Mouse (Mus musculus): ENCODE data around the gene Dpy30.
A peak's percentile ranks its signal among the peaks of the same experiment; 100 is the strongest.
"Not testable (repeated sequence)": the region's sequence is repeated elsewhere in the genome, so short reads cannot be mapped to it uniquely, and the experiment has no call there.

Dpy30 gene

GRCm38 (mm10) chr17:74323844-74324243 is at the start of gene Dpy30:
Dpy30 (minus strand) TSS chr17:74323944.
- no peak for DNase-seq

DNA sequence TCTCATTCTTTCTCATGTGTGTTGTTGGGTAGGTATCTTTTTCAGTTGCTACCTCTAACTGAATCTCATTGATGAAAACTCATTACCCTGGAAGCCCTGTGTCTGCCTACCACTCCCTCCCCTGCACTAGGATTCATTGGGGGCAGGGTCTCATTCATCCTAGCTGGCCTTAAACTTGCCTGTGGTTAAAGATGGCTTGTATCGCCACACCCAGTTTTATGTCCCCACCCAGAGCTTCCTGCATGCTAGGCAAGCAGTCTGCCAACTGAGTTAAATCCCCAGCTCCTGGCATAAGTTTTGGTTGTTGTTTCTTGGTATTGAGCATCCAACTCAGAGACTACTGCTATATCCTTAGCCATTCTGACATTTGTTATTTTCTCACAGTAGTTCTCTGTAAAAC is 39.8 kb upstream of the Dpy30 start:
- no peak for DNase-seq

GRCm38 (mm10) chr17:74341151-74341550 is 17.4 kb upstream of the Dpy30 start:
- DNase-seq = no peak

- DNase-seq = peak; percentile 55
Measured at GRCm38 (mm10) chr17:74338937-74339804, 15.4 kb upstream of the Dpy30 start, which contains the start of gene Spast. Spast (plus strand) TSS chr17:74338987.

GRCm38 (mm10) chr17:74338225-74338931 is 14.6 kb upstream of the Dpy30 start:
- DNase-seq = peak; percentile 97

DNA sequence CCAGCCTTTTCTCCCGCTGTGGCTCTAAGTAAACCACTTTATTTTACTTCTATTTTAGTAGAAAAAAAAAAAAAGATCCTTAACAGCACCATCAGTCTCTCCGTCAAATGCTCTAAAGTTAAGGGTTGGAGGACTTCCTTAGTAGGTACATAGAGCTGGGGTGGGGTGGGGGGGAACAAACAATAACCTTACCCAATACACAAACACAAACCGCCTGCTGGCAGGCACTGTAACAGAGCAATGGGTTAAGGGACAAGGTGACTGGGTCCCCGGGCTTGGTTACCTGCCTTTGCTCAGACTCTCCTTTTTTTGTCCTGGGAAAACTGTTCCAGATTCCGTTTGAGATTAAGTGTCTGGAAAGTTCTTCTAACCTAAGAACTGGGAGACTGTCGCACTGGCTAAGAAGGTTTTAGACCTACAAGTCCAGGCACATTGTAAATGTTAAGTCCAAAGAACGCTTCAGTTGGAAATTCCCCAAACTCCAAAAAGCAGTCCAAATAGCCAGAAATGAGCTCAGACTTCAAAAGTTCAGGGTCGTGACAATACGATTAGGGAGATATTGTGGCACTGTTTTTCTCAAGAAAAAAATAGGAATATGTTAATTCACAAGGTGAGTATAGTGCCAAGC is 7.4 kb upstream of the Dpy30 start:
- DNase-seq = no peak

- DNase-seq = peak; percentile 56
Measured at GRCm38 (mm10) chr17:74328146-74328545, 4.4 kb upstream of the Dpy30 start.

DNA sequence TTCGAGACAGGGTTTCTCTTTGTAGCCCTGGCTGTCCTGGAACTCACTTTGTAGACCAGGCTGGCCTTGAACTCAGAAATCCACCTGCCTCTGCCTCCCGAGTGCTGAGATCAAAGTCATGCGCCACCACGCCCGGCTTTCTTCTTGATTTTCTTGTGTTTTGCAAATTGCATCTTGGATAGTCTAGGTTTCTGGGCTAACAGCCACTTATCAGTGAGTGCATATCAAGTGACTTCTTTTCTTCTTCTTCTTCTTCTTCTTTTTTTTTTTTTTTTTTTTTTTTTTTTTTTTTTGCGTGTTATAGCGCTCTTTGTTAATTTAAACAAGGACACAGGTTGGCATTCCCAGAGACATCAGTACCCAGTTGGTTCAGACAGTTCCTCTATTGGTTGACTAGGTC is 3.5 kb upstream of the Dpy30 start:
- DNase-seq = not testable (repeated sequence)

DNA sequence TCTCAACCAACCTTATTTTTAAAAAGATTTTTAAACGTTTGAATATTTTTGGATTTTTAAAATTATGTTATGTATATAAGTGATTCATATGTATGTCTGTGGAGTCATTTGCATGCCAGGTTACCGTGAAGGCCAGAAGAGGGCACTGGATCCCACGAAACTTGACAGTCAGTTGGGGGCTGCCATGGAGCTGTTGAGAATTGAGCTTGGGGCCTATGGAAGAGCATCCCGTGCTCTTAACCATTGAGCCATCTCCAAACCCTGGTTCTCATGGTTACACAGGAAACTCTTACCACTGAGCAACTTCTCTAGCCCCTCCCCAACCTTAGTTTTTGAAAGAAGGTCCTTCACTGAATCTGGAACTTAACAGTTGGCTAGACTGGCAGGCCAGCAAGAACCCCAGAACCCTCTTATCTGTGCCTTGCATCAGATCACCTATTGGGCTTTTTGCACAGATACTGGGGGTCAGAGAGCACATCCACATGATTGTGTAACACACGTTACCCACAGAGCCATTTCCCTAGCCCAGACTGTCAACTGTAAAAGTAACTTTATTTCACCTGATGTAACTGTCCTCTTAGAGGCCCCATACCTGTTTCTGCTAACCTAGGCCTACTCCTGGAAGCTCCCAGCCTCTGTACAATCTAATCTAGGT is 1.2 kb downstream of the Dpy30 start:
- DNase-seq = no peak

- DNase-seq = no peak
Measured at GRCm38 (mm10) chr17:74318721-74319120, 5.0 kb downstream of the Dpy30 start.

- peak; percentile 82 for DNase-seq
Measured at GRCm38 (mm10) chr17:74316309-74316863, 7.4 kb downstream of the Dpy30 start.

GRCm38 (mm10) chr17:74315445-74316308 is 8.1 kb downstream of the Dpy30 start:
- no peak for DNase-seq

DNA sequence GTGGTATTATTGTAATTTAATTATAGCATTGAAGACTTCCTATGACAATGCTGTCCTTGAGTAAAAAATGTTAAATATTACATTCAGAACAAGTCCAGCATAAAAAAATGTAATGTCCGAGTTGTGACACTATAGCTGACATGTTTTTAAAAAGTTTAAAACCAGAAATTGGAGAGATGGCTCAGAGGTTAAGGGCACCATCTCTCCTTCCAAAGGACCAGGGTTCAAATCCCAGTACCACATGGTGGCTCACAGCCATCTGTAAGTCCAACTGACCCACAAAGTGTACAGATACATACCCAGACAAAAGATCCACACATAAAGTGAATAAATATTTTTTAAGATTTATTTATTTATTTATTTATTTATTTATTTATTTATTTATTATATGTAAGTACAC is 17.7 kb downstream of the Dpy30 start:
- no peak for DNase-seq

GRCm38 (mm10) chr17:74305616-74306015 is 18.1 kb downstream of the Dpy30 start:
- no peak for DNase-seq

GRCm38 (mm10) chr17:74304060-74304459 is 19.7 kb downstream of the Dpy30 start:
- DNase-seq = no peak

- no peak for DNase-seq
Measured at GRCm38 (mm10) chr17:74300089-74300488, 23.7 kb downstream of the Dpy30 start.

DNA sequence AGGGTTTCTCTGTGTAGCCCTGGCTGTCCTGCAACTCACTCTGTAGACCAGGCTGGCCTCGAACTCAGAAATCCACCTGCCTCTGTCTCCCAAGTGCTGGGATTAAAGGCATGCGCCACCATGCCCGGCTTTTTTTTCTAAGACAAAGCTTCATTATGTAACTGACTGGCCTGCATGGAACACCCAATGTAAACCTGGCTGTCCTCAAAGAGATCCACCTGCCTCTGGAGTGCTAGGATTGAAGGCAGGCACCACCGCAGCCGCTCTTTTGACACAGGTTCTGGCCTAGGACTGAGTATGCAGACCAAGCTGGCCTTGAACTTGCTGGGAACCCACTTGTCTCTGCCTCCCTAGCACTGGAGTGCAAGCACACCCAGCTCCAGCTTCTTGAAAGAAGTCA is 26.8 kb downstream of the Dpy30 start:
- DNase-seq = not testable (repeated sequence)

GRCm38 (mm10) chr17:74296076-74296823 is 27.5 kb downstream of the Dpy30 start:
- DNase-seq = no peak

DNA sequence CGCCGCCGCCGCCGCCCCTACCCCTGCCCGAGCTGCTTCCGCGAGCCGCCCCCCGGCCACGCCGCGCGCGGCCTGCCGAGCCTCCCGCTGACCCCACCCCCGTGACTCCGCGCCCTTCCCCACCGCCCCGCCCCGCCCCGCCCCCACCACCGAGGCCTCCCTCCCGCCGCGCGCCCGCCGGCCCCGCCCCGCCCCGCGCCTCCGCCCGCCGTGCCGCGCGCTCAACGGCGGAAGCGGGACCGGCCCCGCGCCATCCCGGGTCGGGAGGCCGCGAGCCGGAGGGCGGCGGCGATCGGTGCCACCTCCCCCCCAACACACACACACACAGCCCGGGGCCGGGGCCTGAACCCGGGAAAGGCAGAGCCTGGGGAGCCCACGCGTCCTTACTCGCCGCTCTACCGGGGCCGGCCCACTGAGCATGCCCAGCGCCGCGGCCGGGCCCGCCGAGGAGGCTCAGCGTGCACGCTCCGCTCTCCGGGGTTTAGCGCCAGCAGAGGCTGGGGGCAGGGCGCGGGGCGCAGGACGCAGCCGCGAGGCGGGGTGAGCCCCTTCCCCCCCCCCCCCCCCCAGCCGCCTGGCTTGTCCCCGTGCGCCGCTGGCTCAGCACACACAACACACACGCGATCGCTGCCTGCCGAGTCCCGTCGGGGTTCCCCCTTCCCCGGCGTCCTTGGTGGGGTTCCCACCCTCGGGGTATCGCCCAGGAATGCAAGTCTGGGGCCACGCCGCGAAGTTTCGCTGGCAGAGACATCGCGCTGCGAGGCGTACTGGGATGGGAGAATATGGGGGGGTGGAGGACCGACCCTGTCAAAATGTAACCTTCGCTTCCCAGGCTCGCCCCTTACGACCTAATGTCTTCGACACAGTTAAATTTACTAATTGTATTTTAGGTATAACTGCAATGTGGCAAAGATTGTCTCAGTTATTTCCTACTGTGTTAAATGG is 28.4 kb downstream of the Dpy30 start, which contains the start of gene Memo1:
TSS of gene Memo1 (minus strand) at position 496 of the 945 bp plus-strand sequence.
- DNase-seq = peak; percentile 85

Measured in right cerebral cortex, postnatal 4 days (tissue).